Mouse (Mus musculus) retina, postnatal 1 day (tissue): ENCODE measurements around the gene Pkd1.
A peak's percentile ranks its signal among the peaks of the same experiment; 100 is the strongest.

Experiments used
- DNase-seq: peaks from one replicate; pipeline ENCODE4 v3.0.0-alpha.2; 2012

The Pkd1 gene

GRCm38 (mm10) chr17:24533099-24533992 lies 16.3 kb upstream of the Pkd1 start:
- peak; percentile 90 for DNase-seq

GRCm38 (mm10) chr17:24534160-24534718 lies 15.4 kb upstream of the Pkd1 start, which contains the start of gene Rab26:
Gene Rab26 (minus strand): TSS chr17:24534210.
- DNase-seq: no peak

- no peak for DNase-seq
These were observed 14.3 kb upstream of the Pkd1 start for GRCm38 (mm10) chr17:24535300-24535699.

- no peak for DNase-seq
These were observed 12.1 kb upstream of the Pkd1 start for GRCm38 (mm10) chr17:24537536-24537935.

- peak; percentile 67 for DNase-seq
These were observed 10.7 kb upstream of the Pkd1 start for GRCm38 (mm10) chr17:24538950-24539349.

GRCm38 (mm10) chr17:24540375-24540774 lies 9.3 kb upstream of the Pkd1 start:
- DNase-seq: peak; percentile 84

GRCm38 (mm10) chr17:24544613-24545012 lies 5.0 kb upstream of the Pkd1 start:
- peak; percentile 35 for DNase-seq

- no peak for DNase-seq
These were observed 4.4 kb upstream of the Pkd1 start for GRCm38 (mm10) chr17:24545247-24545646.

GRCm38 (mm10) chr17:24546234-24546633 lies 3.4 kb upstream of the Pkd1 start:
- no peak for DNase-seq

GRCm38 (mm10) chr17:24548435-24548834 lies 1.2 kb upstream of the Pkd1 start:
- no peak for DNase-seq

GRCm38 (mm10) chr17:24548921-24549617 lies 565 bp upstream of the Pkd1 start:
- DNase-seq: peak; percentile 53

GRCm38 (mm10) chr17:24550416-24551049 lies 899 bp downstream of the Pkd1 start:
- peak; percentile 90 for DNase-seq

GRCm38 (mm10) chr17:24551050-24551444 lies 1.4 kb downstream of the Pkd1 start:
- no peak for DNase-seq

GRCm38 (mm10) chr17:24557091-24557490 lies 7.5 kb downstream of the Pkd1 start:
- DNase-seq: no peak

GRCm38 (mm10) chr17:24558600-24559099 lies 9.0 kb downstream of the Pkd1 start:
- DNase-seq: peak; percentile 35

- no peak for DNase-seq
These were observed 9.5 kb downstream of the Pkd1 start for GRCm38 (mm10) chr17:24559146-24559545.

- DNase-seq: no peak
These were observed 10.8 kb downstream of the Pkd1 start for GRCm38 (mm10) chr17:24560301-24561028.

- DNase-seq: no peak
These were observed 12.0 kb downstream of the Pkd1 start for GRCm38 (mm10) chr17:24561592-24561991.

GRCm38 (mm10) chr17:24563638-24564037 lies 14.0 kb downstream of the Pkd1 start:
- no peak for DNase-seq

GRCm38 (mm10) chr17:24564422-24564821 lies 14.8 kb downstream of the Pkd1 start:
- DNase-seq: no peak

GRCm38 (mm10) chr17:24565092-24565491 lies 15.5 kb downstream of the Pkd1 start:
- DNase-seq: no peak

GRCm38 (mm10) chr17:24565792-24566191 lies 16.2 kb downstream of the Pkd1 start:
- no peak for DNase-seq
